ENCODE assay signal across 11 mouse cellular contexts in genomic region chr6:14903271-14903965, GRCm38 (mm10). TPM values are rescaled to one million over a fixed set of nuclear protein-coding genes. Genes with fewer than 3 reads are reported as not detected.
DNase-seq lines count a peak whose midpoint lies in the region; ATAC-seq and TF ChIP-seq lines count a peak whose summit lies in the region.
"Had no signal": no experiment of that assay in that cellular context is flagged by ENCODE, and none has a peak within 500 bp of the region (broad histone marks: within the 10 kb centered on the region; RNA-seq: fewer than 3 reads in every experiment).

No protein-coding gene starts in this region.

- H3K27me3 ChIP-seq in forebrain, embryonic 10.5 days (ENCODE audit: poor library complexity, severe bottlenecking) = peaks cover 30% of the 10 kb centered on the region
- H3K27me3 ChIP-seq in forebrain, embryonic 11.5 days (ENCODE audit: control insufficient read depth, insufficient read depth, low read length) = peaks cover 2% of the 10 kb centered on the region; the same call in 1 of the 2 replicates
- no peaks in the 10 kb centered on the region for H3K27me3 ChIP-seq in embryonic facial prominence, embryonic 12.5 days
- H3K27me3 ChIP-seq in intestine, embryonic 16.5 days (replicated peaks; ENCODE audit: control insufficient read depth, insufficient read depth, low read length) = 0 out of 2 replicates have a peak, but pooled peaks cover 7% of the 10 kb centered on the region
- H3K27me3 ChIP-seq in midbrain, postnatal 0 days (ENCODE audit: insufficient read depth, low read length) = 0 out of 2 replicates have a peak, but pooled peaks cover 5% of the 10 kb centered on the region

- no peaks in the 10 kb centered on the region for H3K36me3 ChIP-seq in forebrain, embryonic 10.5 days (replicated peaks)
- H3K36me3 ChIP-seq in forebrain, embryonic 11.5 days (ENCODE audit: control insufficient read depth, insufficient read depth, low read length) = no peaks in the 10 kb centered on the region
- no peaks in the 10 kb centered on the region for H3K36me3 ChIP-seq in embryonic facial prominence, embryonic 12.5 days
- no peaks in the 10 kb centered on the region for H3K36me3 ChIP-seq in intestine, embryonic 16.5 days (ENCODE audit: control insufficient read depth, insufficient read depth, low read length)
- no peaks in the 10 kb centered on the region for H3K36me3 ChIP-seq in midbrain, postnatal 0 days (ENCODE audit: insufficient read depth, low read length)

- no peak overlapping the region for H3K27ac ChIP-seq in forebrain, embryonic 10.5 days
- no peak overlapping the region for H3K27ac ChIP-seq in forebrain, embryonic 11.5 days (ENCODE audit: low read depth, low read length)
- peak overlapping the region; percentile 37 for H3K27ac ChIP-seq in embryonic facial prominence, embryonic 12.5 days
- peak overlapping the region; percentile 48; the same call in 1 of the 2 replicates for H3K27ac ChIP-seq in intestine, embryonic 16.5 days (ENCODE audit: low read length)
- no peak overlapping the region for H3K27ac ChIP-seq in midbrain, postnatal 0 days (ENCODE audit: low read depth, low read length)
- H3K27ac ChIP-seq: layer of hippocampus, adult 2 months had no signal

- 55% methylated on average over 5 of the region's 5 CpGs for WGBS in forebrain, embryonic 10.5 days
- WGBS in forebrain, embryonic 11.5 days = 48% methylated on average over 5 of the region's 5 CpGs
- WGBS in embryonic facial prominence, embryonic 12.5 days = 23% methylated on average over 5 of the region's 5 CpGs
- WGBS in intestine, embryonic 16.5 days = 30% methylated on average over 5 of the region's 5 CpGs
- 45% methylated on average over 5 of the region's 5 CpGs for WGBS in midbrain, postnatal 0 days

- H3K4me3 ChIP-seq in forebrain, embryonic 10.5 days = peak overlapping the region; percentile 81; the same call in 1 of the 2 replicates
- H3K4me3 ChIP-seq in forebrain, embryonic 11.5 days (ENCODE audit: low read depth, low read length) = no peak overlapping the region
- H3K4me3 ChIP-seq in embryonic facial prominence, embryonic 12.5 days = peak overlapping the region; percentile 76
- H3K4me3 ChIP-seq in intestine, embryonic 16.5 days (ENCODE audit: low read length) = peak overlapping the region; percentile 24
- peak overlapping the region; percentile 60; the same call in 1 of the 2 replicates for H3K4me3 ChIP-seq in midbrain, postnatal 0 days (ENCODE audit: low read depth, low read length)
- H3K4me3 ChIP-seq: layer of hippocampus, adult 2 months had no signal

- H3K9me3 ChIP-seq in forebrain, embryonic 10.5 days = no peaks in the 10 kb centered on the region
- H3K9me3 ChIP-seq in forebrain, embryonic 11.5 days (ENCODE audit: control insufficient read depth, low read length) = no peaks in the 10 kb centered on the region
- no peaks in the 10 kb centered on the region for H3K9me3 ChIP-seq in embryonic facial prominence, embryonic 12.5 days
- no peaks in the 10 kb centered on the region for H3K9me3 ChIP-seq in intestine, embryonic 16.5 days (ENCODE audit: control insufficient read depth, low read length)
- no peaks in the 10 kb centered on the region for H3K9me3 ChIP-seq in midbrain, postnatal 0 days (ENCODE audit: low read length)

- no peak for TF ChIP-seq CTCF in midbrain, postnatal 0 days (IDR thresholded peaks at IDR 0.05)

- no peak for ATAC-seq in forebrain, embryonic 11.5 days (replicated peaks; ENCODE audit: low FRiP score)
- ATAC-seq in embryonic facial prominence, embryonic 12.5 days (ENCODE audit: insufficient number of reproducible peaks, insufficient read depth, low FRiP score, low TSS enrichment) = no peak
- ATAC-seq in intestine, embryonic 16.5 days = no peak
- no peak for ATAC-seq in midbrain, postnatal 0 days (ENCODE audit: low FRiP score)
- no peak for ATAC-seq in erythroid progenitor cell, adult 5-6 weeks (replicated peaks; ENCODE audit: low FRiP score, poor library complexity, severe bottlenecking)

- H3K4me1 ChIP-seq in forebrain, embryonic 10.5 days = peaks cover 46% of the 10 kb centered on the region
- peaks cover 9% of the 10 kb centered on the region for H3K4me1 ChIP-seq in forebrain, embryonic 11.5 days (replicated peaks; ENCODE audit: control insufficient read depth, insufficient read depth, low read length)
- H3K4me1 ChIP-seq in embryonic facial prominence, embryonic 12.5 days = peaks cover 18% of the 10 kb centered on the region; the same call in 1 of the 2 replicates
- H3K4me1 ChIP-seq in intestine, embryonic 16.5 days (ENCODE audit: control insufficient read depth, insufficient read depth, low read length) = peaks cover 13% of the 10 kb centered on the region
- H3K4me1 ChIP-seq in midbrain, postnatal 0 days (ENCODE audit: insufficient read depth, low read length) = no peaks in the 10 kb centered on the region; the same call in 1 of the 2 replicates

- DNase-seq in forebrain, embryonic 10.5 days (ENCODE audit: extremely low spot score, low spot score) = no peak
- DNase-seq in forebrain, embryonic 11.5 days (ENCODE audit: low spot score) = no peak
- DNase-seq in midbrain, postnatal 0 days (ENCODE audit: low spot score) = no peak
- no peak for DNase-seq in spleen, adult 12 weeks (ENCODE audit: low spot score)
- DNase-seq in ovary, postnatal 14 days (ENCODE audit: low spot score) = no peak
- DNase-seq: cerebellum, adult 9-10 months; gastrocnemius, postnatal 36 days had no signal

- no peak overlapping the region for H3K9ac ChIP-seq in forebrain, embryonic 11.5 days (ENCODE audit: low read length)
- H3K9ac ChIP-seq in embryonic facial prominence, embryonic 12.5 days = peak overlapping the region; percentile 88
- no peak overlapping the region for H3K9ac ChIP-seq in intestine, embryonic 16.5 days (ENCODE audit: low read depth, low read length)
- H3K9ac ChIP-seq in midbrain, postnatal 0 days (replicated peaks; ENCODE audit: low read length, poor library complexity, severe bottlenecking) = no peak overlapping the region

- H3K4me2 ChIP-seq in forebrain, embryonic 11.5 days (ENCODE audit: low read depth, low read length, severe bottlenecking) = no peak overlapping the region
- H3K4me2 ChIP-seq in embryonic facial prominence, embryonic 12.5 days (replicated peaks) = peak overlapping the region; percentile 86
- H3K4me2 ChIP-seq in intestine, embryonic 16.5 days (ENCODE audit: low read depth, low read length) = peak overlapping the region; percentile 44
- peak overlapping the region; percentile 95 for H3K4me2 ChIP-seq in midbrain, postnatal 0 days (ENCODE audit: low read depth, low read length, poor library complexity, severe bottlenecking)

RNA-seq across cellular contexts. Expression of gene Foxp2, which starts 2.3 kb away (rescaled TPM):
- polyA plus RNA-seq in forebrain, embryonic 10.5 days (2016; fragmentation: Nextera tagmentation; extraction: Ambion mirVana) = 18.2 and 19.0 TPM in 2 replicates
- polyA plus RNA-seq in forebrain, embryonic 11.5 days (2014; fragmentation: Nextera tagmentation; extraction: Ambion mirVana) = 33.2 and 33.5 TPM in 2 replicates
- polyA plus RNA-seq in embryonic facial prominence, embryonic 12.5 days (2016; fragmentation: Nextera tagmentation; extraction: Ambion mirVana) = 60.0 and 67.4 TPM in 2 replicates
- 12.5 and 13.0 TPM in 2 replicates for polyA plus RNA-seq in intestine, embryonic 16.5 days (2015; fragmentation: Nextera tagmentation; extraction: Ambion mirVana)
- 103 and 113 TPM in 2 replicates for total RNA-seq in midbrain, postnatal 0 days (2014; rRNA removed)
- 69.5 and 71.4 TPM in 2 replicates for polyA plus RNA-seq in midbrain, postnatal 0 days (2015; fragmentation: Nextera tagmentation; extraction: Ambion mirVana)
- not detected in 2 replicates for total RNA-seq in erythroid progenitor cell, adult 5-6 weeks (2015; ENCODE audit: low replicate concordance)
- 1.4 TPM in 1 of 2 replicates, not detected in the other for total RNA-seq in erythroid progenitor cell, adult 5-6 weeks (2017; ENCODE audit: low replicate concordance)

Comparison
In these comparisons a context has a peak if more than half of its experiments do, and no peak if none do; other contexts are left out.
1. H3K27ac ChIP-seq: peak in embryonic facial prominence, embryonic 12.5 days (single experiment) and intestine, embryonic 16.5 days (single experiment); none in forebrain, embryonic 10.5 days (single experiment), forebrain, embryonic 11.5 days (single experiment) and midbrain, postnatal 0 days (single experiment).